Mouse (Mus musculus) limb, embryonic 10.5 days (tissue): Measurements from ENCODE around the gene Ptprd. TPM values are rescaled to one million over a fixed set of nuclear protein-coding genes. Genes with fewer than 3 reads are reported as not detected.

Source experiments
- DNase-seq: peaks from one replicate; pipeline ENCODE4 v3.0.0-alpha.2; 2017; ENCODE audit warnings: low spot score
- H3K27ac ChIP-seq: fragments of 300-500 bp; sonication (generic); 2 replicates; pipeline ENCODE4 v1.5.1; 2016; ENCODE audit warnings: mild to moderate bottlenecking
- H3K27me3 ChIP-seq: fragments of 300-500 bp; sonication (generic); 2 replicates; pipeline ENCODE4 v1.6.1; 2016; ENCODE audit warnings: low read depth, mild to moderate bottlenecking; ENCODE audit not compliant: poor library complexity, severe bottlenecking
- H3K36me3 ChIP-seq: fragments of 300-500 bp; sonication (generic); 2 replicates; pipeline ENCODE4 v1.6.1; 2016; ENCODE audit warnings: mild to moderate bottlenecking, moderate library complexity
- H3K4me1 ChIP-seq: fragments of 300-500 bp; sonication (generic); 2 replicates; pipeline ENCODE4 v1.6.1; 2016
- H3K4me3 ChIP-seq: fragments of 300-500 bp; sonication (generic); 2 replicates; pipeline ENCODE4 v1.5.1; 2016; ENCODE audit warnings: mild to moderate bottlenecking, moderate library complexity
- H3K9me3 ChIP-seq: fragments of 300-500 bp; sonication (generic); replicated peaks from 2 replicates; pipeline ENCODE4 v1.6.1; 2016; ENCODE audit warnings: mild to moderate bottlenecking
- WGBS: fragments of 180-500 bp; shearing (Covaris S2); methylation state at CpG from one replicate; pipeline ENCODE4 v1.1.7; 2016; 5-methylcytosine and 5-hydroxymethylcytosine counted together
- polyA plus RNA-seq: library from polyadenylated mRNA; unstranded; fragments of >200 nt; fragmentation: Nextera tagmentation; extraction: Ambion mirVana; gene quantifications from 2 replicates; pipeline ENCODE4 v1.2.1, GENCODE M21; 2016

Ptprd gene
- polyA plus RNA-seq, 1 experiment from 2014 or later: 15.6 TPM

- Histone ChIP-seq H3K27me3 (no peaks in the 10 kb centered on the region), H3K36me3 (no peaks in the 10 kb centered on the region), H3K4me1 (no peaks in the 10 kb centered on the region), H3K9me3 (no peaks in the 10 kb centered on the region), H3K27ac (no peak overlapping the region), H3K4me3 (no peak overlapping the region)
- DNase-seq: no peak
- WGBS: 57% methylated on average over 1 of the region's 1 CpGs
Measured at GRCm38 (mm10) chr4:77249801-77250200, 962.0 kb downstream of the Ptprd start.

- Histone ChIP-seq H3K36me3 (no peaks in the 10 kb centered on the region), H3K4me1 (no peaks in the 10 kb centered on the region), H3K27ac (no peak overlapping the region), H3K27me3 (no peaks in the 10 kb centered on the region), H3K9me3 (no peaks in the 10 kb centered on the region), H3K4me3 (no peak overlapping the region)
- no peak for DNase-seq
- WGBS: 91% methylated on average over 1 of the region's 1 CpGs
Measured at GRCm38 (mm10) chr4:77248918-77249317, 962.8 kb downstream of the Ptprd start.

GRCm38 (mm10) chr4:77241852-77242455 is 969.8 kb downstream of the Ptprd start:
- Histone ChIP-seq H3K9me3 (no peaks in the 10 kb centered on the region), H3K4me1 (no peaks in the 10 kb centered on the region), H3K4me3 (no peak overlapping the region), H3K36me3 (no peaks in the 10 kb centered on the region), H3K27ac (no peak overlapping the region), H3K27me3 (no peaks in the 10 kb centered on the region)
- DNase-seq: no peak
- WGBS: 87% methylated on average over 6 of the region's 6 CpGs

- WGBS: 78% methylated on average over 1 of the region's 1 CpGs
- Histone ChIP-seq H3K27ac (no peak overlapping the region), H3K36me3 (no peaks in the 10 kb centered on the region)
Measured at GRCm38 (mm10) chr4:77238144-77238543, 973.6 kb downstream of the Ptprd start.

GRCm38 (mm10) chr4:77233243-77233642 is 978.5 kb downstream of the Ptprd start:
- Histone ChIP-seq H3K4me1 (no peaks in the 10 kb centered on the region), H3K36me3 (no peaks in the 10 kb centered on the region), H3K27ac (no peak overlapping the region), H3K4me3 (no peak overlapping the region), H3K9me3 (no peaks in the 10 kb centered on the region), H3K27me3 (no peaks in the 10 kb centered on the region)
- DNase-seq: no peak
- 88% methylated on average over 2 of the region's 2 CpGs for WGBS

More at GRCm38 (mm10) chr4:77238144-77238543, 973.6 kb downstream of the Ptprd start:
- no peak for DNase-seq
- no peaks in the 10 kb centered on the region for H3K27me3 ChIP-seq
- H3K9me3 ChIP-seq: no peaks in the 10 kb centered on the region
- no peak overlapping the region for H3K4me3 ChIP-seq
- H3K4me1 ChIP-seq: no peaks in the 10 kb centered on the region

- Histone ChIP-seq H3K27ac (no peak overlapping the region), H3K36me3 (no peaks in the 10 kb centered on the region), H3K4me1 (no peaks in the 10 kb centered on the region), H3K4me3 (no peak overlapping the region), H3K27me3 (no peaks in the 10 kb centered on the region), H3K9me3 (no peaks in the 10 kb centered on the region)
- 88% methylated on average over 8 of the region's 8 CpGs for WGBS
- DNase-seq: no peak
Measured at GRCm38 (mm10) chr4:77168866-77169265, 1042.9 kb downstream of the Ptprd start.

- H3K4me1 ChIP-seq: no peaks in the 10 kb centered on the region
- no peak overlapping the region for H3K4me3 ChIP-seq
- no peaks in the 10 kb centered on the region for H3K9me3 ChIP-seq
- H3K36me3 ChIP-seq: no peaks in the 10 kb centered on the region
- 88% methylated on average over 3 of the region's 3 CpGs for WGBS
- DNase-seq: no peak
- H3K27ac ChIP-seq: no peak overlapping the region
- H3K27me3 ChIP-seq: no peaks in the 10 kb centered on the region
Measured at GRCm38 (mm10) chr4:77157601-77158000, 1054.2 kb downstream of the Ptprd start.

- DNase-seq: no peak
- no peak overlapping the region for H3K27ac ChIP-seq
- no peaks in the 10 kb centered on the region for H3K36me3 ChIP-seq
- H3K27me3 ChIP-seq: no peaks in the 10 kb centered on the region
- 92% methylated on average over 2 of the region's 2 CpGs for WGBS
- no peaks in the 10 kb centered on the region for H3K9me3 ChIP-seq
- H3K4me3 ChIP-seq: no peak overlapping the region
- H3K4me1 ChIP-seq: no peaks in the 10 kb centered on the region
Measured at GRCm38 (mm10) chr4:77155561-77155960, 1056.2 kb downstream of the Ptprd start.

- Histone ChIP-seq H3K27me3 (no peaks in the 10 kb centered on the region), H3K4me1 (no peaks in the 10 kb centered on the region), H3K27ac (no peak overlapping the region), H3K4me3 (no peak overlapping the region), H3K9me3 (no peaks in the 10 kb centered on the region), H3K36me3 (no peaks in the 10 kb centered on the region)
- no peak for DNase-seq
- WGBS: 94% methylated on average over 1 of the region's 1 CpGs
Measured at GRCm38 (mm10) chr4:77155037-77155436, 1056.7 kb downstream of the Ptprd start.

- H3K27ac ChIP-seq: no peak overlapping the region
- H3K9me3 ChIP-seq: no peaks in the 10 kb centered on the region
- no peak for DNase-seq
- H3K4me1 ChIP-seq: no peaks in the 10 kb centered on the region
- H3K36me3 ChIP-seq: no peaks in the 10 kb centered on the region
- H3K4me3 ChIP-seq: no peak overlapping the region
- no peaks in the 10 kb centered on the region for H3K27me3 ChIP-seq
- 88% methylated on average over 2 of the region's 2 CpGs for WGBS
Measured at GRCm38 (mm10) chr4:77124852-77125251, 1086.9 kb downstream of the Ptprd start.

- H3K27me3 ChIP-seq: no peaks in the 10 kb centered on the region
- 93% methylated on average over 1 of the region's 1 CpGs for WGBS
Measured at GRCm38 (mm10) chr4:77110894-77111293, 1100.9 kb downstream of the Ptprd start.

GRCm38 (mm10) chr4:77107291-77107690 is 1104.5 kb downstream of the Ptprd start:
- no peaks in the 10 kb centered on the region for H3K9me3 ChIP-seq
- WGBS: 91% methylated on average over 2 of the region's 2 CpGs
- no peak overlapping the region for H3K27ac ChIP-seq
- H3K4me3 ChIP-seq: no peak overlapping the region
- no peaks in the 10 kb centered on the region for H3K4me1 ChIP-seq
- H3K27me3 ChIP-seq: no peaks in the 10 kb centered on the region
- no peaks in the 10 kb centered on the region for H3K36me3 ChIP-seq
- DNase-seq: no peak

More at GRCm38 (mm10) chr4:77110894-77111293, 1100.9 kb downstream of the Ptprd start:
- DNase-seq: no peak
- Histone ChIP-seq H3K36me3 (no peaks in the 10 kb centered on the region), H3K9me3 (no peaks in the 10 kb centered on the region), H3K4me1 (no peaks in the 10 kb centered on the region), H3K27ac (no peak overlapping the region), H3K4me3 (no peak overlapping the region)

- Histone ChIP-seq H3K4me3 (no peak overlapping the region), H3K27me3 (no peaks in the 10 kb centered on the region), H3K9me3 (no peaks in the 10 kb centered on the region), H3K36me3 (no peaks in the 10 kb centered on the region), H3K27ac (no peak overlapping the region), H3K4me1 (no peaks in the 10 kb centered on the region)
- peak; percentile 50 for DNase-seq
- WGBS: 56% methylated on average over 3 of the region's 3 CpGs
Measured at GRCm38 (mm10) chr4:77083165-77083564, 1128.6 kb downstream of the Ptprd start.

- WGBS: 85% methylated on average over 4 of the region's 4 CpGs
- DNase-seq: no peak
- H3K27ac ChIP-seq: no peak overlapping the region
- no peak overlapping the region for H3K4me3 ChIP-seq
- no peaks in the 10 kb centered on the region for H3K27me3 ChIP-seq
- H3K4me1 ChIP-seq: no peaks in the 10 kb centered on the region
- H3K9me3 ChIP-seq: no peaks in the 10 kb centered on the region
- H3K36me3 ChIP-seq: no peaks in the 10 kb centered on the region
Measured at GRCm38 (mm10) chr4:77077607-77078006, 1134.2 kb downstream of the Ptprd start.
